18 mouse cellular contexts compared by ENCODE assay signal in genomic region chr13:95870626-95871025, GRCm38 (mm10).
"Had no signal": no experiment of that assay in that cellular context is flagged by ENCODE, and none has a peak within 500 bp of the region (broad histone marks: within the 10 kb centered on the region; RNA-seq: fewer than 3 reads in every experiment).

No protein-coding gene starts in this region.

- H3K27ac ChIP-seq: kidney, embryonic 15.5 days; left cerebral cortex, adult 2 months; liver, embryonic 13.5 days; macrophage; midbrain, embryonic 15.5 days; neural tube, embryonic 12.5 days; neural tube, embryonic 15.5 days; stomach, embryonic 15.5 days had no signal

- DNase-seq: kidney, postnatal 10 days; kidney, postnatal 36 days; layer of hippocampus, postnatal 36 days; liver, embryonic 13.5 days; lung, adult 2 months; retina, postnatal 1 day; right cerebral cortex, postnatal 25 days; spleen, adult 18-20 months; thymus, postnatal 25 days had no signal

- H3K36me3 ChIP-seq: kidney, embryonic 15.5 days; liver, embryonic 13.5 days; midbrain, embryonic 12.5 days; midbrain, embryonic 15.5 days; neural tube, embryonic 12.5 days; neural tube, embryonic 15.5 days; stomach, embryonic 15.5 days had no signal

- H3K9me3 ChIP-seq: kidney, embryonic 15.5 days; liver, embryonic 13.5 days; megakaryocyte, embryonic 14.5 days; midbrain, embryonic 12.5 days; midbrain, embryonic 15.5 days; neural tube, embryonic 12.5 days; neural tube, embryonic 15.5 days; stomach, embryonic 15.5 days had no signal

- ATAC-seq: midbrain, embryonic 15.5 days had no signal

- H3K27me3 ChIP-seq: kidney, embryonic 15.5 days; liver, embryonic 13.5 days; midbrain, embryonic 12.5 days; midbrain, embryonic 15.5 days; neural tube, embryonic 12.5 days; neural tube, embryonic 15.5 days; stomach, embryonic 15.5 days had no signal

- H3K4me3 ChIP-seq: kidney, embryonic 15.5 days; left cerebral cortex, adult 2 months; liver, embryonic 13.5 days; megakaryocyte, embryonic 14.5 days; midbrain, embryonic 12.5 days; midbrain, embryonic 15.5 days; neural tube, embryonic 12.5 days; neural tube, embryonic 15.5 days; stomach, embryonic 15.5 days had no signal

- H3K4me2 ChIP-seq: kidney, embryonic 15.5 days; liver, embryonic 13.5 days; midbrain, embryonic 15.5 days; neural tube, embryonic 12.5 days; neural tube, embryonic 15.5 days; stomach, embryonic 15.5 days had no signal

- H3K4me1 ChIP-seq: kidney, embryonic 15.5 days had no signal

- H3K9ac ChIP-seq: kidney, embryonic 15.5 days; liver, embryonic 13.5 days; midbrain, embryonic 12.5 days; midbrain, embryonic 15.5 days; neural tube, embryonic 12.5 days; neural tube, embryonic 15.5 days; stomach, embryonic 15.5 days had no signal
